Mouse (Mus musculus) kidney, embryonic 15.5 days (tissue): ENCODE data around the gene Smad3. TPM values are rescaled to one million over a fixed set of nuclear protein-coding genes. Genes with fewer than 3 reads are reported as not detected.

Experiments used
- ATAC-seq: fragments of 200-750 bp; cut with Nextera tagmentation; replicated peaks from 2 replicates; pipeline ENCODE4 v1.8.0; 2017; ENCODE audit warnings: moderate TSS enrichment; ENCODE audit not compliant: low FRiP score
- H3K27ac ChIP-seq: fragments of 300-500 bp; sonication (generic); 2 replicates; pipeline ENCODE4 v1.5.1; 2015; ENCODE audit warnings: mild to moderate bottlenecking, inconsistent platforms
- H3K27me3 ChIP-seq: fragments of 300-500 bp; sonication (generic); 2 replicates; pipeline ENCODE4 v1.6.1; 2015; ENCODE audit warnings: inconsistent platforms
- H3K36me3 ChIP-seq: fragments of 300-500 bp; sonication (generic); 2 replicates; pipeline ENCODE4 v1.6.1; 2015; ENCODE audit warnings: inconsistent platforms
- H3K4me1 ChIP-seq: fragments of 300-500 bp; sonication (generic); 2 replicates; pipeline ENCODE4 v1.6.1; 2015; ENCODE audit warnings: inconsistent platforms
- H3K4me2 ChIP-seq: fragments of 300-500 bp; sonication (generic); 2 replicates; pipeline ENCODE4 v1.6.1; 2015; ENCODE audit warnings: moderate library complexity, mild to moderate bottlenecking, inconsistent platforms
- H3K4me3 ChIP-seq: fragments of 300-500 bp; sonication (generic); replicated peaks from 2 replicates; pipeline ENCODE4 v1.5.1; 2015; ENCODE audit warnings: mild to moderate bottlenecking, inconsistent platforms
- H3K9ac ChIP-seq: fragments of 300-500 bp; sonication (generic); 2 replicates; pipeline ENCODE4 v1.6.1; 2015; ENCODE audit warnings: mild to moderate bottlenecking, inconsistent platforms
- H3K9me3 ChIP-seq: fragments of 300-500 bp; sonication (generic); replicated peaks from 2 replicates; pipeline ENCODE4 v1.6.1; 2016; ENCODE audit warnings: inconsistent platforms
- WGBS: fragments of 180-500 bp; shearing (Covaris S2); methylation state at CpG from one replicate; pipeline ENCODE4 v1.1.7; 2015; ENCODE audit warnings: mixed read lengths; 5-methylcytosine and 5-hydroxymethylcytosine counted together
- polyA plus RNA-seq: library from polyadenylated mRNA; unstranded; fragments of >200 nt; fragmentation: Nextera tagmentation; extraction: Ambion mirVana; gene quantifications from 2 replicates; pipeline ENCODE4 v1.2.1, GENCODE M21; 2015

Smad3 gene
- polyA plus RNA-seq, 1 experiment from 2014 or later, result 25.0 TPM

GRCm38 (mm10) chr9:63682301-63682700, 75.5 kb downstream of the Smad3 start:
- 68% methylated on average over 9 of the region's 9 CpGs for WGBS
- Histone ChIP-seq H3K27me3 (no peaks in the 10 kb centered on the region), H3K4me1 (peaks cover 44% of the 10 kb centered on the region), H3K9ac (no peak overlapping the region), H3K4me3 (no peak overlapping the region), H3K27ac (0 out of 2 replicates have a peak overlapping the region, but pooled peaks have one; percentile 18), H3K9me3 (no peaks in the 10 kb centered on the region), H3K4me2 (no peak overlapping the region), H3K36me3 (peaks cover 12% of the 10 kb centered on the region; the same call in 1 of the 2 replicates)
- ATAC-seq, result no peak

GRCm38 (mm10) chr9:63678076-63678475, 79.7 kb downstream of the Smad3 start:
- Histone ChIP-seq H3K36me3 (peaks cover 5% of the 10 kb centered on the region; the same call in 1 of the 2 replicates), H3K4me2 (no peak overlapping the region), H3K4me1 (peaks cover 54% of the 10 kb centered on the region), H3K27me3 (no peaks in the 10 kb centered on the region), H3K9me3 (no peaks in the 10 kb centered on the region), H3K27ac (peak overlapping the region; percentile 59), H3K9ac (no peak overlapping the region), H3K4me3 (no peak overlapping the region)
- WGBS, result 89% methylated on average over 1 of the region's 1 CpGs
- no peak for ATAC-seq

- Histone ChIP-seq H3K9me3 (no peaks in the 10 kb centered on the region), H3K4me3 (no peak overlapping the region), H3K36me3 (peaks cover 5% of the 10 kb centered on the region; the same call in 1 of the 2 replicates), H3K4me2 (no peak overlapping the region), H3K9ac (no peak overlapping the region), H3K27me3 (no peaks in the 10 kb centered on the region), H3K4me1 (peaks cover 55% of the 10 kb centered on the region), H3K27ac (peak overlapping the region; percentile 59)
- 34% methylated on average over 3 of the region's 3 CpGs for WGBS
- no peak for ATAC-seq
These were observed 80.2 kb downstream of the Smad3 start for GRCm38 (mm10) chr9:63677621-63678020.

GRCm38 (mm10) chr9:63674613-63675012, 83.2 kb downstream of the Smad3 start:
- WGBS, result 69% methylated on average over 10 of the region's 10 CpGs
- Histone ChIP-seq H3K27ac (no peak overlapping the region), H3K4me3 (no peak overlapping the region), H3K27me3 (no peaks in the 10 kb centered on the region), H3K36me3 (peaks cover 19% of the 10 kb centered on the region; the same call in 1 of the 2 replicates), H3K4me1 (peaks cover 52% of the 10 kb centered on the region), H3K9me3 (no peaks in the 10 kb centered on the region), H3K9ac (no peak overlapping the region), H3K4me2 (no peak overlapping the region)
- ATAC-seq, result no peak

- no peak overlapping the region for H3K4me2 ChIP-seq
- H3K27ac ChIP-seq, result peak overlapping the region; percentile 63; the same call in 1 of the 2 replicates
- H3K36me3 ChIP-seq, result peaks cover 19% of the 10 kb centered on the region; the same call in 1 of the 2 replicates
- peaks cover 53% of the 10 kb centered on the region for H3K4me1 ChIP-seq
- H3K27me3 ChIP-seq, result no peaks in the 10 kb centered on the region
- ATAC-seq, result no peak
- no peak overlapping the region for H3K4me3 ChIP-seq
- 80% methylated on average over 3 of the region's 3 CpGs for WGBS
- no peaks in the 10 kb centered on the region for H3K9me3 ChIP-seq
- no peak overlapping the region for H3K9ac ChIP-seq
These were observed 84.3 kb downstream of the Smad3 start for GRCm38 (mm10) chr9:63673494-63673805.

DNA sequence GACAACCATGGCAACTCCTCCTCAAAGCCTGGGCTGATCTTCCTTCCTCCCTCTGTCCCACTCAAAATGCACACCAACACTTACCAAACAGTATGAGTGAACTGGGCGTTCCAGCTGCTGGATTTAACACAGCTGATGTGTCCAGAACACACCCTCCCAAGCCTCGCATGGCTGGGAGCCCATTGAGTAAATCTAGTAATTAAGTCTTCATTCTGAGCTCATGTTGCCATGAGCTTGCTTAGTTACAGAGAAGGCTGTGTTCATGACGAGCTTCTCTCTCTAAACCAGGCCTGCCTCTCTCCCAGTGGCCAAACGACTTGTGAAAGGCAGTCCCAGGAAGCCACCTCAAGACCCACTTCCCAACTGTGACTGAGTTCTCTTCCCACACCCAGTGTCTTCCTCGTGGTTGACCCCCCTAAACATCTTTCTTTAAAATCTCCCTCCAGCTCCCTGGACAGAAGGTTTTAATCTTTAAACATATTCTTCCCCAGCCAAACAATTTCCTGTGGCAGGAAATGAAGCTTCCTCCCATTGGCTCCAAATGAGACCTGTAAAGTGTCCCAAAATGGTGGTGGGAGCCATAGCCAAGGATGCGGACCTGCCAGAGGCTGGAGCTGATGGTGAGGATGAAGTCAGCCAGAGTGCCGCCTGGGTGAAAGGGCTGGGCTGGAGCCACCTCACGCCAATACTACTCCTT, 84.8 kb downstream of the Smad3 start:
- 53% methylated on average over 8 of the region's 8 CpGs for WGBS
- H3K36me3 ChIP-seq, result peaks cover 19% of the 10 kb centered on the region; the same call in 1 of the 2 replicates
- H3K27me3 ChIP-seq, result no peaks in the 10 kb centered on the region

GRCm38 (mm10) chr9:63669816-63670215, 88.0 kb downstream of the Smad3 start:
- H3K9ac ChIP-seq, result no peak overlapping the region
- ATAC-seq, result no peak
- peaks cover 71% of the 10 kb centered on the region for H3K4me1 ChIP-seq
- no peak overlapping the region for H3K4me3 ChIP-seq
- no peaks in the 10 kb centered on the region for H3K27me3 ChIP-seq
- no peak overlapping the region for H3K4me2 ChIP-seq
- H3K27ac ChIP-seq, result no peak overlapping the region
- no peaks in the 10 kb centered on the region for H3K9me3 ChIP-seq
- peaks cover 29% of the 10 kb centered on the region; the same call in 1 of the 2 replicates for H3K36me3 ChIP-seq
- WGBS, result 93% methylated on average over 7 of the region's 7 CpGs

More for the DNA sequence above, 84.8 kb downstream of the Smad3 start:
- H3K9me3 ChIP-seq, result no peaks in the 10 kb centered on the region
- peak overlapping the region; percentile 63 for H3K27ac ChIP-seq
- no peak overlapping the region for H3K9ac ChIP-seq
- H3K4me2 ChIP-seq, result no peak overlapping the region
- peaks cover 53% of the 10 kb centered on the region for H3K4me1 ChIP-seq
- ATAC-seq, result no peak
- no peak overlapping the region for H3K4me3 ChIP-seq

- Histone ChIP-seq H3K4me1 (peaks cover 77% of the 10 kb centered on the region), H3K4me2 (no peak overlapping the region), H3K9ac (no peak overlapping the region), H3K9me3 (no peaks in the 10 kb centered on the region), H3K27me3 (no peaks in the 10 kb centered on the region), H3K36me3 (peaks cover 31% of the 10 kb centered on the region), H3K27ac (peak overlapping the region; percentile 54), H3K4me3 (no peak overlapping the region)
- 48% methylated on average over 1 of the region's 1 CpGs for WGBS
- 0 out of 2 replicates have a peak, but pooled peaks have one; percentile 47 for ATAC-seq
These were observed 89.2 kb downstream of the Smad3 start for GRCm38 (mm10) chr9:63668621-63669020.

DNA sequence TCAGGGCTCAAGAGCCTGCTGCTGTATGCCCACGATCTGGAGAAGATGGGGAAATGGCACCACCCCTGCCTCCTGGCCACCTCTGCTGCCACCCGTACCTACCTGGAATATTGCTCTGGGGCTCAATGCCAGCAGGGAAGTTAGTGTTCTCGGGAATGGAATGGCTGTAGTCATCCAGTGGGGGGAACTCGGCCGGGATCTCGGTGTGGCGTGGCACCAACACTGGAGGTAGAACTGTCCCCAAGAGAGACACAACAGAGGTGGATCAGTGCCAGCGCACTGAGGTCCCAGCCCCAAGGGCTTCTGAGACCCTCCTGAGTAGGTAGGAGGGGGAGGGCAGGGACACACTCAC, 90.4 kb downstream of the Smad3 start:
- H3K4me1 ChIP-seq, result peaks cover 77% of the 10 kb centered on the region
- H3K9ac ChIP-seq, result no peak overlapping the region
- H3K4me3 ChIP-seq, result no peak overlapping the region
- no peaks in the 10 kb centered on the region for H3K27me3 ChIP-seq
- peak overlapping the region; percentile 70 for H3K27ac ChIP-seq
- no peak for ATAC-seq
- no peaks in the 10 kb centered on the region for H3K9me3 ChIP-seq
- H3K4me2 ChIP-seq, result no peak overlapping the region
- WGBS, result 58% methylated on average over 8 of the region's 8 CpGs
- H3K36me3 ChIP-seq, result peaks cover 42% of the 10 kb centered on the region

- Histone ChIP-seq H3K27ac (peak overlapping the region; percentile 70), H3K9ac (no peak overlapping the region), H3K4me3 (no peak overlapping the region), H3K27me3 (no peaks in the 10 kb centered on the region), H3K9me3 (no peaks in the 10 kb centered on the region), H3K4me1 (peaks cover 79% of the 10 kb centered on the region), H3K36me3 (peaks cover 48% of the 10 kb centered on the region), H3K4me2 (no peak overlapping the region)
- 39% methylated on average over 18 of the region's 18 CpGs for WGBS
- ATAC-seq, result no peak
These were observed 91.0 kb downstream of the Smad3 start for GRCm38 (mm10) chr9:63666612-63667372.

DNA sequence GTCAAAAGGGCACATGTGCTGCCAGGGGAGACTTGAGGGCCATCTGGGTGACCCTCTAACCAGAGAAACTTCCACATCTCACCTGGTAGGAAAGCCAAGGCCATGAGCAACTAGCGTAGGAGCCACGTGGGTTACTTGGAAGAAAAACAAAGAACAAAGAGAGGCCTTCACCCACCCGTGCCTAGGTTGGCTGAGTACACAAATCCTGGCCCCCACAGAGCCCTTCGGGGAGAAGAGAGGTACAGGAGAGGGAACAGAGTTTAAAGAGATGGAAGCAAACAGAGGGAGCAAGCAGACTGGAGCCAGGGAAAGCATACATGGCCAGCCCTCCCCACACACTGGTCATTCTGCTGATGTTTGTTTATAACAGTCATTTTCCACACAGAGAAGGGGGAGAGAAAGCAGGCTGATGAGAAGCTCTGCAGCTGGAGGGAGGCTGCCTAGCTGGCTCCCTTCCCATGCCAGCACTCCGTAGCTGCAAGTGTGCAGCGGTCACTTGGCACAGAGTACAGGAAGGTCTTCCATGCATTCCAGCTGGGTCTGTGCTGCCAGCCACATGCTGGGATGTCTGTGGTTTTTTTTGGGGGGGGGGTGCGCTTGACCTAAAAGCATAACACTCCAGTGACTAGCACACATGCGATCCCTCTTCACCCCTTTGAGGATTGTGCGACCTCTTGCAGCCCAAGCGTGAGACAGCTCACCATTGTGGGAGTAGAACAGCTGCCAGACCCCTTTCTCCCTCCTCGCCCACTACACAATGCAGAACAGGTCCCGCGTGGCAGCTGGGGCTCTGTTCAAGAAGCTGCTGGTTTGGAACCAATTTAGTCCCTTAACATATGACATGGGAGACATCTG, 92.8 kb downstream of the Smad3 start:
- Histone ChIP-seq H3K4me1 (peaks cover 84% of the 10 kb centered on the region), H3K9me3 (no peaks in the 10 kb centered on the region), H3K27me3 (no peaks in the 10 kb centered on the region), H3K4me3 (no peak overlapping the region), H3K27ac (peak overlapping the region; percentile 84), H3K4me2 (no peak overlapping the region), H3K9ac (0 out of 2 replicates have a peak overlapping the region, but pooled peaks have one; percentile 8), H3K36me3 (peaks cover 52% of the 10 kb centered on the region)
- ATAC-seq, result 0 out of 2 replicates have a peak, but pooled peaks have one; percentile 12
- 37% methylated on average over 13 of the region's 13 CpGs for WGBS
